9 mouse cellular contexts compared by ENCODE assay signal in genomic region chr12:17032694-17033463, GRCm38 (mm10). TPM values are rescaled to one million over a fixed set of nuclear protein-coding genes. Genes with fewer than 3 reads are reported as not detected.
DNase-seq lines count a peak whose midpoint lies in the region; ATAC-seq and TF ChIP-seq lines count a peak whose summit lies in the region.
"Had no signal": no experiment of that assay in that cellular context is flagged by ENCODE, and none has a peak within 500 bp of the region (broad histone marks: within the 10 kb centered on the region; RNA-seq: fewer than 3 reads in every experiment).

No protein-coding gene starts in this region.

- ATAC-seq in megakaryocyte-erythroid progenitor cell, adult 5-6 weeks (replicated peaks; ENCODE audit: low FRiP score, low TSS enrichment, poor library complexity, severe bottlenecking), result peak; percentile 49

- H3K4me3 ChIP-seq in ES-E14 (ENCODE audit: insufficient read depth in 1 of 2, low read depth in 1 of 2, low read length in 2 of 2, poor library complexity in 1 of 2, severe bottlenecking in 1 of 2), result no peak overlapping the region
- H3K4me3 ChIP-seq: limb, embryonic 15.5 days had no signal

- H3K9ac ChIP-seq in ES-E14 (ENCODE audit: insufficient read depth, low read depth, low read length, poor library complexity, severe bottlenecking), result no peak overlapping the region
- H3K9ac ChIP-seq: limb, embryonic 15.5 days had no signal

- H3K9me3 ChIP-seq in ES-E14 (ENCODE audit: control insufficient read depth, insufficient read depth, low read depth, low read length), result no peaks in the 10 kb centered on the region
- H3K9me3 ChIP-seq: limb, embryonic 15.5 days had no signal

- H3K4me1 ChIP-seq in ES-E14 (ENCODE audit: control insufficient read depth in 2 of 2, insufficient read depth in 2 of 2, low read length in 2 of 2, poor library complexity in 1 of 2), result peaks cover 0 to 3% of the 10 kb centered on the region in 2 experiments; a peak in 1 of 4 replicates

- DNase-seq in ES-E14 (ENCODE audit: low read depth, low spot score), result peak; percentile 65
- DNase-seq in adrenal gland, adult 8-10 months, result peak; percentile 36
- peak; percentile 74 for DNase-seq in embryo, embryonic 11.5 days (ENCODE audit: low read depth, low spot score)
- DNase-seq in heart, postnatal 10 days, result peak; percentile 71 to 89
- peak; percentile 58 to 96 for DNase-seq in layer of hippocampus, postnatal 25 days (ENCODE audit: extremely low spot score in 1 of 2, low spot score in 1 of 2)
- peak; percentile 73 for DNase-seq in right cerebral cortex, postnatal 25 days
- peak; percentile 48 for DNase-seq in yolk sac, embryonic 10.5 days (ENCODE audit: low spot score)

- intact Hi-C loops in heart, postnatal 10 days (cut with DNase I), result loop anchor here (1.0 to 10.0 kb wide), 4 partner anchors 142 to 322 kb away; partner anchors contain the start of gene Kcnf1

- in situ Hi-C loops in ES-E14 (cut with MboI; ENCODE audit: low sequenced_read_pairs in 2 of 2, unreplicated experiment in 2 of 2), result loop anchor here in 1 of 2 experiments (25.0 kb wide), 1 partner anchor 179 kb away; no protein-coding TSS in a partner anchor

- H3K27ac ChIP-seq in ES-E14 (ENCODE audit: insufficient read depth, low read depth, low read length, poor library complexity, severe bottlenecking), result no peak overlapping the region
- H3K27ac ChIP-seq: limb, embryonic 15.5 days had no signal

- no peaks in the 10 kb centered on the region for H3K36me3 ChIP-seq in ES-E14 (ENCODE audit: control insufficient read depth, insufficient read depth, low read length, poor library complexity, severe bottlenecking)
- H3K36me3 ChIP-seq: limb, embryonic 15.5 days had no signal

TF ChIP-seq in ES-E14, 5 proteins besides CTCF, POLR2A, EP300 and RAD21:
- TF ChIP-seq CHD2 (IDR thresholded peaks at IDR 0.05; ENCODE audit: low read depth, low read length), result no peak
- no peak for TF ChIP-seq MAFK (IDR thresholded peaks at IDR 0.05; ENCODE audit: insufficient read depth, low read depth, low read length)
- peak; percentile 67 for TF ChIP-seq ZNF384 (IDR thresholded peaks at IDR 0.05; ENCODE audit: low read depth, low read length)
- TF ChIP-seq ZC3H11A (IDR thresholded peaks at IDR 0.05; ENCODE audit: borderline replicate concordance, low read depth, low read length), result 0 out of 2 replicates have a peak, but pooled peaks have one; percentile 21
- TF ChIP-seq HCFC1 (IDR thresholded peaks at IDR 0.05; ENCODE audit: borderline replicate concordance, insufficient read depth, low read length), result no peak

RNA-seq across cellular contexts. Expression of gene 2410004P03Rik, which starts 21.4 kb away (rescaled TPM):
- total RNA-seq in ES-E14 (2012; rRNA removed), result 0.40 and 1.1 TPM in 2 replicates
- total RNA-seq in adrenal gland, adult 8-10 months (2022), result not detected
- under 1 TPM in 1 of 2 experiments, not detected in 1; 0.12 TPM for total RNA-seq in heart, postnatal 10 days (2021)
- total RNA-seq in layer of hippocampus, postnatal 25 days (2021), result 1 to 10 TPM; 1.3 to 1.4 TPM
- not detected in 2 replicates for total RNA-seq in megakaryocyte-erythroid progenitor cell, adult 5-6 weeks (2014; fragmentation: Nextera tagmentation)
- total RNA-seq in megakaryocyte-erythroid progenitor cell, adult 5-6 weeks (2017), result not detected in 2 replicates

RNA-seq across cellular contexts. Expression of gene Pqlc3, which starts 32.7 kb away (rescaled TPM):
- total RNA-seq in ES-E14 (2012; rRNA removed), result 15.7 and 17.4 TPM in 2 replicates
- total RNA-seq in adrenal gland, adult 8-10 months (2022), result 10 to 100 TPM; 11.0 to 14.7 (median 13.5) TPM
- total RNA-seq in heart, postnatal 10 days (2021), result 1 to 10 TPM; 2.4 to 3.0 TPM
- 1 to 10 TPM in 1 of 2 experiments, under 1 TPM in 1; 0.49 to 1.0 TPM for total RNA-seq in layer of hippocampus, postnatal 25 days (2021)
- total RNA-seq in megakaryocyte-erythroid progenitor cell, adult 5-6 weeks (2014; fragmentation: Nextera tagmentation), result 5.9 and 11.4 TPM in 2 replicates
- 8.2 and 11.3 TPM in 2 replicates for total RNA-seq in megakaryocyte-erythroid progenitor cell, adult 5-6 weeks (2017)
